Mouse (Mus musculus): Measurements from ENCODE around the gene Ercc1.

Ercc1 gene

DNA sequence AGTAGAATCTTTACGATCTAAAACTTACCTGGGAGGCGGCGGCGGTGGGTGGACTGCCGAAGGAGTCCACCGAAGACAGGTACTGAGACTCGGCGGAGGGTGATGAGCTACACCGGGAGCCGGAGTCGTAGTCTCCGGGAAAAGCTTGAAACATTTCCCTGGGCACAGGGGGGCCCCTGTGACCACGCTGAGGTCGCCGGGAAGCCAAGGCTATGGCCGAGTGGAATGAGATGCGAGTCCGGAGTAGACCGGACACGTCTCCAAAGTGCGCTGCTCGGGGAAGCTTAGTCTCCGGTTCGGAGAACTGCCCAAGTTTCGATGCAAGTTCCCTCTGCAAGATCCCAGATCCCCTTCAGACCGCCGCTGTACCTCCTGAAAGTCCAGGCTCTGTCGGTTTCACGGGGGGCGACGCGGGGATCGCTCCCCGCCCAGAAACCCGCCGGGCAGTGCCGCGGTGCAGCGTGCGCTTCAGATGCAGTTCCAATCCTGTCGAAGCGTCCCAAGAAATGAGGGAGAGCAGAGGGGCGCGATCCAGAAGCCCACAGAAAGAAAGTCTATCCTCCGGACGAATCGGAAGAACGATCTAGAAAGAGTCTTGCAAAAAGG is 35.2 kb upstream of the Ercc1 start:
- DNase-seq (ENCODE audit: low read depth, low spot score): no peak

DNA sequence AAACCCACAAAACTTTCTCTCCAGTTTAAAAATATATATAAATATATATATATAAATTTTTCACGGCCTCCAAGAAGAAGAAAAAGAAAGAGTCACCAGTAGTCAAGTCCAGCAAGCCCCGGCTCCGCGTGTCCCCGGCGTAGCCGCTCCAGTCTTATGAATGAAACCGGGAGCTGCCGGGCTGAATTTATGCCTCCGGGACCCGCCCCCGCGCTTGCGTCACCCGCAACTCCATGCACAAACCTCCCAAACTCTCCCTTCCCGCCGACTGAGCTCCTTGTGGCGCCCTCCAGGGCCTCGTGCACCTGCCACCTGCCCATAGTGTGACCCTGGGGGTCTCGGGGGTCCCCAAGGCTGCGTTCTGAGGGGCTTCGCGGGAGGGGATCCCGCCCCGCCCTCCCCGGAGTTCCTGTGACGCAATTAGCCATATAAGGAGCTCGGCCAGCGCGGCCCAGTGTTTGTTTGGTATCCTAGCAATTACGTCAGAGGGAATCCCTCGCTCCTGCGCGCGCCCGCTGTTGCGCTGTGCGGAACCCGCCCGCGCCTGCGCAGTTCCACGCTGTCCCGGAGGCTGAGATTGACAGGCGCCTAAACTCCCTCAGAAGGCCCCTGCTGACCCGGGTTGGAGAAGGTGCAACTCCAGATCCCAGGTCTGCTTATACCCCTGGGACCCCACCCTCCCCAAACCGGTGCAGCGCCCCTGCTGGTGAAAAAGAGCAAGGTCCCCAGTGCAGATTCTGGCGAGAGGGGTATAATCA is 34.5 kb upstream of the Ercc1 start, which contains the start of gene Fosb:
Gene Fosb, minus strand, starts transcription at position 168 of the 758 bp plus-strand sequence.
- peak; percentile 97 for DNase-seq (ENCODE audit: low read depth, low spot score)

DNA sequence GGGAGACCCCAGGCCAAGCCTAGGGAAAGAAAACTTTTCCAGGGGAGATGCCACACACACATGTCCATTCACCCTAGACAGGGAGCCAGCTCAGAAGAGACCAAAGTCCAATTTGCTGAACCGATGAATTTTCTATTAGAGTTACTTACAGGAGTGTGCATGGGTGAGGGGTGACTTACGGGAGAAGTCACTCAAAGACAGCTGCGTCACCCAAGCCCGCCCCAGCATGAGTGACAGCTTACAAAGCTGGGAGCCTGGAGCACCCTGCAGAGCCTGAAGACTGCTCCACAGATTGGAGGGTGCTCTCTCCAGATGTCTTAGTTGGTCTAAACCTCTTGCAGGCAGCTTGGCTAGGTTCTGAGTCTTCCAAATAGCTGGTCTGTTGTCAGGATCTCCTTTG is 32.6 kb upstream of the Ercc1 start:
- no peak for DNase-seq (ENCODE audit: low read depth, low spot score)

DNA sequence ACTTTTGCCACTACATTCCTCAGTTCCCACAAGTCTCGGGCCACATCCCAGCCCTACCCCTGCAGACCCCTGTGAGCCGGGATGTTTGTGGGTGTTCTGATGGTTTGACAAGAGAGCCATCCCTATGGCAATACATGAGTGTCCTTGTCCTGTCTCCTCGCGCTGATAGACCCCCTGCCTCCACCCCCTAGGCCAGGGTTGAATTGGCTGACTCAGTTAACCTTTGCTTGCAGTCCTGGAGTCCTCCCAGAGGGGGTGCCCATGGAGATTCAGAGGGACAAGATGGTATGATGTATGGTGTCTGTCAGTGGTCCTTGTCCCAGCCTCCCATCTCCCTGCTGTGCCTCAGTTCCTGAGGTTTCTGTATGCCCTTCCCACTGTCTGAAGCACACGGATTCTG is 30.5 kb upstream of the Ercc1 start:
- DNase-seq (ENCODE audit: low read depth, low spot score): no peak

DNA sequence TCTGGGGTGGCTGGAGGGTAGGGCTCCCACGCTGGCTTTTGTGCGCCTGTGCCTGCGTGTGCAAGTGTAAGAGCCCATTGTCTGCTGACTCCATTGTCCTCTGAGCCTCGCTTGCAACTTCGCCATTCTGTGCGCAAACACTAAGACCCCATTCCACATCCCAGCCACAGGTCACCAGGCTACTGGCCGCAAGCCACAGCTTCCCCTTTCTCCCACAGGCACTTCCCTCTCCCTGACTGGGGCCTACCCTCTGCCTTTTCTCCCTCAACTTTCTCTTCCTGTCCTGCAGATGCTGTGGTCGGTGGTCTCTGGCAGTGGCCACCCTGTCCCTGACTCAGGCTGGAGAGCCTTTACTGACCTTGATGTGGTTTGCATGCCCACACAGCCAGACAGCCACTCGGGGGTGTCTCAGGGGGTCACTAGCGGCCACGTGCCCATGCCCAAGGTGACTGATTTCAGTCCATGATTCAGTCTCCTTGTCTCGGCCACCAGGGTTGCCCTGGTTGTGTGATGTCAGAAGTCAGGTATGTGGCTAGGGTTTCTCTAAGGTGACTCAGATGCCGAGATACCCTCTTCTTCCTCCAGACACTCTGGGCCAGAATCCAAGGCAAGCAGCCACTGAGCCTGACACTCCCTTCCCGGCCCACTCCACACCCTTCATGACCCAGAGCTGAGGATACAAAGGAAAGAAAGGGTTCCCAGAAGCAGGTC is 28.0 kb upstream of the Ercc1 start:
- no peak for DNase-seq (ENCODE audit: low read depth, low spot score)

DNA sequence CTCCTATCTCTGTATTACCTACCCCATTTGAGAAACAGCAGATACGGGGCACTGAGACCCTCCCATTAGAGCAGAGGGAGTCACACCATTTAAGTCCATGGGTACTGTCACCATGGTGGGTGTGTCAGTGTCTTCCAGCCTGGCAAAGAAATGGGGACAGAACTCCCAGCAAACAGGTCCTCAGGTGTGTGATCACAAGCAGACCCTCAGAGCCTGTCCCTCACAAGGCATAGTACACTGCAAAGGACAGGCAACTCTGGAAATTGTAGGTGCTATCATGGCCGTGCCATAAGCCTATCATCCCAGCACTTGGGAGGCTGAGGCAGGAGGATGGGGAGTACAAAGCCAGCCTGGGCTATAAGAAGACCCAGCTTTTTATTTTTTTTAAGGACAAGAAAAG is 26.4 kb upstream of the Ercc1 start:
- no peak for DNase-seq (ENCODE audit: low read depth, low spot score)

DNA sequence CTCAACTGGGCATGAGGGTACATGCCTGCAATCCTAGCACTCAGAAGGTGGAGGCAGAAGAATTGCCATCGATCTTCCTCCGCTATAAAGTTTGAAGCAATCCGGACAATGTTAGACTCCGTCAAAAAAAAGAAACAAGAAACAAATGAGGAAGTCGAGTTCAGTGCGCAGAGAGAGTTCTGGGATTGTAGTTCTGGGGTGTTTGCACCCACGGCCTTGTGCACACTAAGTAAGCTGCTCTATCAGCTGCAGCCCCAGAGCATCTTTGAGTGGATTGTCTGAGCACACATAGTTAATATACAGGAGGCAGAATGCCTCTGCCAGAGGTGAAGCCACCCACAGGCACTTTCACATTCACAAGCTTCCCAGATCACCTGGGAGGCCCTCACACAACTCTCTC is 25.9 kb upstream of the Ercc1 start:
- no peak for DNase-seq (ENCODE audit: low read depth, low spot score)

DNA sequence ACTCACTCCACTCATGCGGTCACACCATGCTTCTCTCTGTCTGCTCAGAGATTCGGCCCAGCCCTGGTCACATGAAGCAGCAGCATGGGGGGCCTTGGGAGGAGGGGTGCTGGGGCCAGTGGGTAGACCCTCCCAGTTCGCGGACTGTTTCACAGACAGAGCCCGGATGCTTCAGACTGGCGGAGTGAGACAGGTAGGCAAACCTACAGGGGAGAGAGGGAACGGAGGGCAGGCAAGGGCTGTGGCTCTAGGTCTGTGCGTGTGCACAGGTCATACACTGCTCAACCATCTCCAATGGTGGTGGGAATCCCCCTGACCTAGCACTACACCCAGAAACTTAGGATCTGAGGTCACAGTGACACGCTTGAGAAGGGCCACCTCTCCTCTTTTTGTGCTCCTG is 25.1 kb upstream of the Ercc1 start:
- DNase-seq (ENCODE audit: low read depth, low spot score): no peak

DNA sequence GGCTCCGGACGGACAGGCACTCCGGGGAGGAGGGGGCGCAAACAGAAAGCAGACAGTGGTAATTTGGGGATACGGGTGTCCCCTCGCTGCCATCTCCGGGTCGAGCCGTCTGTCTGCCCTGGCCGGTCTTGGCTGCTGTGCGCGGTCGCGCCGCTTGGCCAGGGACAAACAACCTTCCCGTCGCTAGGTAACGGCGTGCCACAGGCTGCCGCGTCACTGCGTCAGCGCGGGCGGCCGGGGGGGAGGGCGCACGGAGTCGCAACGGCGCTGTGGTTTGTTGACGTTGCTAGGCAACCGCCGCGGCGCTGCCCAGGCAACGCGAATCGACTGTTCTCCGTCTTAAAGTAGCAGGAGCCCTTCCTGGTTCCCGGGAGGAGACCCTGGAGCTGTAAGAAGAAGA is 24.7 kb upstream of the Ercc1 start:
- DNase-seq (ENCODE audit: low read depth, low spot score): peak; percentile 98

DNA sequence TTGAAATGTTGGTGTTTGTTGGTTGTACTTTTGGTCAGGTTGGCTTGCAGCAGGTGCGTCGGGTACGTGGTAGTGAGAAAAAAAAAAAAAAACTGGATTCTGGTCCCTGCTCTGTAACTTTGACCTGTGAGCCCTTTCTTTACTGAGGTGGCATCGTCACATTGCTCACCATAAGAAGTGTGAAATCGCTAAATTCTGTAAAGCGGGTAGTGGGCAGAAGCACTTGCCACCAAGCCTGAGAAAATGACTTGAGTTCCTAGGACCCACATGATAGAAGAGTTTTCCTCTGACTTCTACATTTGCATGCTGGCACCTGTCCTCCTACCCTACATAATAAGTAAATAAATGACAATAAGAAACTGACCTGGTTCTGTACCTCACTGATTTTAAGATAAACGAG is 23.9 kb upstream of the Ercc1 start:
- no peak for DNase-seq (ENCODE audit: low read depth, low spot score)

DNA sequence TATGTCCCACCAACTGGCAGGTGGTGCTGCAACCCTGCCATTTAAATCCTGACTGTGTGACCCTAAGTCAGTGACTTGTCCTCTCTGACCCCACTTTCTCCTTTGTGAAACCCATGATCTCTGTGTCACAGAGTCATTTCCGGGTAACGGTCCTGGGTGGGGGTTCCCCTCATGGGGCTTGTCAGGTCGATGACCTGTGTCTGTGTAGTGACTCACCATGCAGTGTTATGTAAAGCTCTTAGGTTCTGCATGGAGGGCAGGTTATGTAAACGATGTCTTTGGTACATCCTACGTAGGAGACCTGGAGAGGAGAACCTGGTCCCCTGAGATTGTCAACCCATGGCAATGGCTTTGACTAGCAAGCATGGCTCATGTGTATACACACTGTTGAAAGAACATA is 23.1 kb upstream of the Ercc1 start:
- DNase-seq (ENCODE audit: low read depth, low spot score): no peak

DNA sequence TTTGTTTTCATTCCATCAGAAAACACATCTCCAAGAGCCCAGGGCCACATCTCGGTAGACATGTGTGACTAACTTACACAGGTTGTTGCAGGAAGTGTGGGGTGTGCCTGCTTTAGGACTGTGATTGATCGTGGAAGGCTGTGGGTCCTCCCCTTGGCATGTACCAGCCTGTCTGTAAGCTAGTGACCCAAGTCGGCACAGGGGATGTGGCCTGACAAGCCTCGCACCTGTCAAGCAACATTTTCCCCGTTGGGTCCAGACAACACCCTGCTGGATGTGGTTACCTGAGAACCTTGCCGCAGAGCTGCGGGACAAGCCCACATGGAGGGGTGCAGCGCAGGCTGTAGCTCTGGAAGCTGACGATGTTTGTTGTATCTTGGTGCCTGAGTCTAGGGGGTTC is 22.1 kb upstream of the Ercc1 start:
- DNase-seq (ENCODE audit: low read depth, low spot score): no peak

DNA sequence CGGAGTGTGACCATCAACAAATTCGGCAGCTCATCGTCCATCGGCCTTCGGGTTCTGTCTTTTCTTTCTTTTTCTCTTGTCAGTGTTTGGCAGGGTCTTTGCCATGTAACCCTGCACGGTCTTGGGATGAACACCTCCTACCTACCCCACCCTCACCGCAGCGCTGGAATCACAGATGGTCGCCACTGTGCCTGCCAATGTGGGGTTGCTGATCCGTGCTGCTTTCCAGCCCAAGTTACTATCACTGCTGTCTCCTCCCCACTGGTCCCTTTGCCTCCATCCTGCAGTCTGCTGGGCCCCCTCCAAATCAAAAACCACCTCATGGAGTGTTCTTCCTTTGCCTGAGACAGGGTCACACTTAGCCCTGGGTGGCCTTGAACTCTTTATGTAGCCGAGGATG is 20.4 kb upstream of the Ercc1 start:
- no peak for DNase-seq (ENCODE audit: low read depth, low spot score)

DNA sequence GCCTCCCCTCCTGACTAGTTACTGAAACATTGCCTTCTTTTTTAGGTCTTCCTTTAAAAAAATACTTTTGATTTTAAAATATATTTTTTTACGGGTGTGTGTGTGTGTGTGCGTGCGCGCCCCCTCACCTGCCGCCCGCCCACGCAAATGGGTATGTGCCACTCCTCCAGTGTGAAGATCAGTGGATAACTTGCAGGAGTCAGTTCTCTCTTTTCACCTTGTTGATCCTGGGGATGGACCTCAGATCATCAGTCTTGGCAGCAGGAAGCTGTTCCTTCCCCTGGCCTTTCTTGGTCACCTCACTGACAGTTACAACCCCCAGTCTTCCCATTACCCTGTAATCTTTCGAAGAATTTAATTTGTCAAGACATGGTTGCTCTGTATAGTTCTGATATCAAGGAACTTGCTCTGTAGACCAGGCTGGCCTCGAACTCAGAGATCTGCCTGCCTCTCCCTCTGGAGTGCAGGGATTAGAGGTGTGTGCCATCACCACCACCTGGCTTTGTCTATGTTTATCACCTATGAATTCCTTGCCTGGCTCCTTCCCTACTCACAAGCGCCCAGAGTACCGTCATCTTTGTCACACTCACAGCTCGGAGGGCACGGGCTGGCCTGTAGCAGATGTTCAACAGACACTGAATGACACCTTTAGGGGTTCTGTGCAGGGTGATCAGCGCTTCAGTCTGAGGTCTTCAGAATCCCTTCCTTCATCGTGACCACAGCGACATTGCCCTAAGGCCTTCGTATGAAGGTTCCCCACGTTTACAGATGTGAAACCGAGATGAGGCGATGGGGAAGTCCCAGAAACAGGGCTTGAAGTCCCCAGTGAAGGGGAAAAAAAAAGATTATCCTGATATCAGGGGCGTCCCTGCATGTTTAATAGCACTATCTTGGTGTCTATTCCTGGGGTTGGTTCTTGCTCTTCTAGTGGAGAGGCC is 19.0 kb upstream of the Ercc1 start:
- DNase-seq (ENCODE audit: low read depth, low spot score): no peak

DNA sequence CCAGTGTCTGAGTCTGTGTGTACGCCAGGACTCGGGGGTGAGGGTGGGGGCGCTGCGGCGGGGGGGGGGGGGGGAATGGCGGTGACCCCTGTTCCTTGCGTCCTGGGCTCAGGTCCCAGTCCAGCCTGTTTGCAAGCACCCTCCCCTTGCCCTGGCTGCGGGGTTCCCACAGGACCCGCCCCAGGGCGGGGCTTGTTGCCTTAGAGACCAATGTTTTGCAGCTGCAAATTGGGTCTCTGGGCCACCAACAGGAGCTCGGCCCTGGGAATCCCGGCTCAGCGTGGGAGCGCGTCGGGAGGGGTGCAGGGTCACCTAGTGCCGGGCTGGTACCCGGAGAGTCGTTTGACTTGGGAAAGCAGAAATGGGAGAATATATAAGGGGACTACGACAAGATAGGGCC is 18.2 kb upstream of the Ercc1 start:
- DNase-seq (ENCODE audit: low read depth, low spot score): peak; percentile 91

DNA sequence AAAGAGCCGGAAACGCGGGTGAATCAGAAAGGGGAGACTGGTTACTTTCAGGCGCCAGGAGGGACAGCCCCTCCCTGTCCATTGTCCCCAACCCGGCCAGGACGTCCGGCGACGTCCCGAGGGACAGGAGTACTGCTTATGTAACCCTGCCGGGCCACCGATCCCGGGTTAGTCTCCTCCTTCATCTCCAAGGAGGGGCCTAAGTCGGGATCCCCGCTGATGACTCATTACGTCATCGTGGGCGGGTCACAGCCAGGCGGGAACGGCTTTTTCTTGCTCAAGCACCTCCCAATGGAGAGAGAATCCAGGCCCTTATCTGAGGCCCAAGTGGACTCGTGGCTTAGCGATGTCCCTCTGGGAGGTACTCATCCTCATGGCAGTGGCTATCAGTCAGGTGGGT is 17.4 kb upstream of the Ercc1 start:
- peak; percentile 91 for DNase-seq (ENCODE audit: low read depth, low spot score)

DNA sequence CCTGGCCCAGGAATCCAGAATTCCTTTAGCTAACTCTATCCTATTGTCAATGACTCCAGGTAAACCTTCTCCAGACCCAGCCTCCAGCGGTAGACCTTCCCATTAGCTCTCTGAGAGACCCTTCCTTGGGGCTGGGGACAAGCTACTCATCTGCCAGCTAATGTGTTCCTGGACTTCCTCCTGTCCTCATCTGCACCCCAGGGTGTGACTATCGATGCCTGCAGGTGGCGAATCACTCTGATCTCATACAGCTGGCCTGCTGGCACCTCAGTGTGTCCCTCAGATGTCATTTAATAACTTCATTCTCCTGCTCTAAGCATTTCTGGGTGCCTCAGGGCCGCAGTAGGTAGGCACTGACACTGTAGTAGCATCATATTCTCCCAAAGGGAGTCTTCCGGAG is 16.8 kb upstream of the Ercc1 start:
- DNase-seq (ENCODE audit: low read depth, low spot score): no peak

DNA sequence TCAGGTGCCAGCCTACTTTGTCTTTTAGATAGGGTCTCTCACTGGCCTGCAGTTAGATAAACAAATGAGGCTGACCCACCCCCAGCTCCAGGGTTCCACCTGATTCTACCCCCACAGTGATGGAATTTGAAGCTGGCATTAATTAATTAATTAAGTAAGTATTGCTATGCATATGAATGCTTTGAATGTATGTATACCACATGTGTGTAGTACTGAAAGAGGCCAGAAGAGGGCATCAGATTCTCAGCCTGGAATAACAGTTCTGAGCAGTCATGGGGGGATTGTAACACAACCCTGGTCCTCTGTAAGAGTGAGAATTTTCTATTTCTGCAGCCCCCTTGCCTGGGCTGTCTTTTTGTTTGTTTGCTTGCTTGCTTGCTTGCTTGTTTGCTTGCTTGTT is 16.2 kb upstream of the Ercc1 start:
- DNase-seq (ENCODE audit: low read depth, low spot score): no peak

DNA sequence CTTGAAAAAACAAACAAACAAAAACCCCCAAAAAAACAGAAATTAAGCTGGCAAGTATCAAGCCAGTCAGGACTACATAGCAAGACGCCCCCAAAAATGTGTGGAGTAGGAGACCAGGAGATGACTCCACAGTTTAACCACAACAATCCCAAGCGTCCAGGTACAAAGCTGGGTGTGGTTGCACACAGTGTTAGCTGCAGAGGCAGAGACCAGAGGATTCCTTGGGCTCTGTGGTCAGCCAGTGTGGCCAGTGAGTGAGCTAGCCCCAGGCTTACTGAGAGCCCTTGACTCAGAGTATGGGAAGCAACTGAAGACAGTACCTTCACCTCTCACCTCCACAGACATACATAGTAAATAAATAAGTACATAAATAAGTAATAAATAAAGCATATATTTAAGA is 12.7 kb upstream of the Ercc1 start:
- no peak for DNase-seq (ENCODE audit: low read depth, low spot score)

DNA sequence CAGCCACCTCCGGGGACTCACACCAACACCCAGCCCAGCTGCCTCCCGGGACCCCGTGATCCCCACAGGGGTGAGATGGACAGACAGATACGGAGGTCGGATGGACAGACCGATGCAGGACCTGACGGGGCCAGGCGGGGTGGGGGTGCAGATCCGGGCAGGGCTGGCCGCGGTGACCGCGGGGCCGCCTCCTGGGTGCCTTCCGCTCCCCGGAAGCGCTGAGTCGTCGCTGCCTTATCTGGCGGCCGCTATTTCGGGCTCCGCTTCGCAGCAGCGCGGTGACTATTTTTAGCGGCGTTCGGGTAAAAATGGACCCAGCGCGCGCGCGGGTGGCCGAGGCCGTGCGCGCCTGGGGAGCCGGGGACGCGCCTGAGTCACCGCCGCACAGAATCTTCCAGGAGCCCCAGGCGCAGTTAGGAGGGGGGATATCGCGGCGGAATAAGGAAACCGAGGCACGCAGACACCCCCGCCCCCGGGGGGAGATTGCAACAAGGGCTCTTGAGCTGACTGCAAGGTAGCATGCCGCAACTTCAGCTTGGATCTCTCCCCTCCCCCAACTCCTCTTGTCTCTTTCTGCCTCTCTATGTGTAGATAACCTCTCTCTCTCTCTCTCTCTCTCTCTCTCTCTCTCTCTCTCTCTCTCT is 11.7 kb upstream of the Ercc1 start:
- DNase-seq (ENCODE audit: low read depth, low spot score): no peak

DNA sequence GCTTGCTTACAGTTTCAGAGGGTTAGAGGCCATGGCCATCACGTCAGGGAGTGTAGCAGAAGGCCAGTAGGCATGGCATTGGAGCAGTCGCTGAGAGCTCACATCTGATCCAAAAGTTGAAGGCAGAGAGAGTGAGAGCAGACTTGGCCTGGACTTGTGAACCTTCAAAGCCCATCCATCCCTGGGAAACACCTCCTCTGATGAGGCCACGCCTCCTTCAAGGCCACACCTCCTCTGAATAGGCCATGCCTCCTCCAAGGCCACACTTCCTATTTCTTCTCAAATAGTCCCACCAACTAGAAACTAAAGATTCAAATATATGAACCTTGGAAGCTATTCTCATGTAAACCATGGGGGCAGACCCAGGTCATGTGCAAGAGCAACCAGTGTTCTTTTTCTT is 9.0 kb upstream of the Ercc1 start:
- no peak for DNase-seq (ENCODE audit: low read depth, low spot score)
